Mouse (Mus musculus) erythroblast, embryonic 14.5 days (primary cell): Measurements from ENCODE around the gene Abca3. TPM values are rescaled to one million over a fixed set of nuclear protein-coding genes. Genes with fewer than 3 reads are reported as not detected.
A peak's percentile ranks its signal among the peaks of the same experiment; 100 is the strongest.

ENCODE experiments used
- H3K27me3 ChIP-seq: 2 replicates; pipeline ENCODE4 v1.6.1; 2012; ENCODE audit warnings: inconsistent platforms; ENCODE audit not compliant: control insufficient read depth
- H3K36me3 ChIP-seq: 2 replicates; pipeline ENCODE4 v1.6.1; 2012; ENCODE audit warnings: mild to moderate bottlenecking, inconsistent platforms; ENCODE audit not compliant: control insufficient read depth
- H3K4me1 ChIP-seq: 2 replicates; pipeline ENCODE4 v1.6.1; 2012; ENCODE audit warnings: inconsistent platforms; ENCODE audit not compliant: control insufficient read depth
- H3K4me3 ChIP-seq: replicated peaks from 2 replicates; pipeline ENCODE3; 2012; ENCODE audit warnings: moderate library complexity, mild to moderate bottlenecking, inconsistent platforms
- H3K9me3 ChIP-seq: 2 replicates; pipeline ENCODE4 v1.6.1; 2012; ENCODE audit warnings: low read length, inconsistent platforms, mixed read lengths; ENCODE audit not compliant: control insufficient read depth
- GATA1 ChIP-seq: IDR thresholded peaks from 2 replicates; pipeline ENCODE4 v1.6.1; 2012; ENCODE audit warnings: low read length, inconsistent platforms, mixed read lengths
- TAL1 ChIP-seq: IDR thresholded peaks from 3 replicates; pipeline ENCODE4 v1.6.1; 2012; ENCODE audit warnings: low read length, inconsistent platforms, mixed read lengths
- polyA plus RNA-seq: library from polyadenylated mRNA; stranded (reverse); fragments of >175 nt; gene quantifications from 2 replicates; pipeline ENCODE4 v1.2.3, GENCODE M21; 2012

The Abca3 gene
- polyA plus RNA-seq = 1.7 TPM in 2 replicates

DNA sequence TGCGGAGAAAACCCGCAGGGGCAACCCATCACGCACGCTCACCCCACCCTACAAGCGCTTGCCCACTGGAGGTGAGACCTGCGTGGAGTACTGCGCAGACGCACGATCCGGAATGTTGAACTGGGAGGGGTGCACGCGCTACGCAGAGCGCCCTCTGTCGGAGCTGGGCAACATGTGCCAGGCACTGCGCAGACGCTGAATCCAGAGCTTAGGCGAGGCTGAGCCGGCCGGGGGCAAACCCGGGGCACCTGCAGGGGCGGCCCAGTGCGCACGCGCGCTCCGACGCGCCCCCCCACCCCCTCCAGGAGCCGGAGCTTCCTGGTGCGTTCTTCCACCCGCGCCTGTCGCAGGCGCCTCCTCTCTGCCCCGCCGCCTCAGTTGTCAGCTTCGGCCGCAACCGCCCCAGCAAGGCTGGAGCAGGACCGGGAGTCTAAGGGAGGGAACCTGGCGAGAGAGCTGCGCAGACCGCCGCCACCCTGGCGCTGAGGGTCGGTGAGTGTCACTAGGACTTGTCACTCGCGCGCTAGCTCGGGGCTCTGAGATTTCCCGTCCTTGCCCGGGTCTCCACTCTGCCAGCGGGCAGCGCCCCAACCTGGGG, at the start of gene Abca3:
Gene Abca3, plus strand, starts transcription at position 191 of the 598 bp plus-strand sequence.
- Histone ChIP-seq H3K9me3 (no peaks in the 10 kb centered on the region), H3K4me1 (peaks cover 67% of the 10 kb centered on the region), H3K36me3 (peaks cover 29% of the 10 kb centered on the region), H3K27me3 (peaks cover 23% of the 10 kb centered on the region), H3K4me3 (peak within 1 kb of the TSS; percentile 98)
- TF ChIP-seq GATA1 = no peak
- no peak for TF ChIP-seq TAL1

DNA sequence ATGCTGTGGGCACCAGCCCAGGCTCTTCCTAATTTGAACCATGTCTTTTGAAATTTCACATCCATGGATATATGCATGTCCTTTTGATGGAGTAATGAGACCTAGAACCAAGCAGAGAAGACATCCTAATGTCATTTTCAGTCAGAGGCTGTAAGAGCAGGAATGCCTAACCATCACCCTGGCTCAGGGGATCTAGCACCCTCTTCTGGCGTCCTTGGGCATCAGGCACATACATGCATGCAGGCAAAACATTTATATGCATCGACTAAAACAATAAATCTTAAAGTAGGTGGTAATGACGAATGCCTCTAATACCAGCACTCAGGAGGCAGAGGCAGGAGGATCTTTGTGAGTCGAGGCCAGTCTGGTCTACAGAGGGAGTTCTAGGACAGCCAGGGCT, 44.2 kb upstream of the Abca3 start:
- TF ChIP-seq TAL1 = no peak
- no peak for TF ChIP-seq GATA1
- Histone ChIP-seq H3K27me3 (no peaks in the 10 kb centered on the region), H3K9me3 (no peaks in the 10 kb centered on the region), H3K36me3 (no peaks in the 10 kb centered on the region), H3K4me3 (no peak overlapping the region), H3K4me1 (no peaks in the 10 kb centered on the region)

DNA sequence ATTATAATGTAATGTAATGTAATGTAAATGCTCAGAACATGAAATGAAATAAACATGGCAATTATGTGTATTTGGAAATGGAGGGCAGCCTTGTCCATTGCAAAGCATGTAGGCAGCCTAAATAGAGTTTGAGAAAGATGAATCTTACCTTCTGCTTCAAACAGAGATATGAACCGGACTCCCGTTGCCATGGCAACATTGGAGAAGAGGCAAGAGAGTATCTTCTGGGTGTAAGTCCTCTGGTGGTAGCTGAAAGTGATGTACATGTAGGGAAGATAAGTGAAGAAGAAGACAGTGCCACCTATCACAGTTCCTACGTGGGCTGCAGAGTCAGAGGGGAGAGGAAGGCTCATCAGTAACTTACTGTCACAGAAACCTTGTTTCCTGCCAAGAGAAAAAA, 30.9 kb upstream of the Abca3 start:
- H3K4me1 ChIP-seq = no peaks in the 10 kb centered on the region
- H3K27me3 ChIP-seq = no peaks in the 10 kb centered on the region
- no peak for TF ChIP-seq TAL1
- TF ChIP-seq GATA1 = no peak
- no peaks in the 10 kb centered on the region for H3K36me3 ChIP-seq
- peaks cover 3% of the 10 kb centered on the region; the same call in 1 of the 2 replicates for H3K9me3 ChIP-seq
- no peak overlapping the region for H3K4me3 ChIP-seq

DNA sequence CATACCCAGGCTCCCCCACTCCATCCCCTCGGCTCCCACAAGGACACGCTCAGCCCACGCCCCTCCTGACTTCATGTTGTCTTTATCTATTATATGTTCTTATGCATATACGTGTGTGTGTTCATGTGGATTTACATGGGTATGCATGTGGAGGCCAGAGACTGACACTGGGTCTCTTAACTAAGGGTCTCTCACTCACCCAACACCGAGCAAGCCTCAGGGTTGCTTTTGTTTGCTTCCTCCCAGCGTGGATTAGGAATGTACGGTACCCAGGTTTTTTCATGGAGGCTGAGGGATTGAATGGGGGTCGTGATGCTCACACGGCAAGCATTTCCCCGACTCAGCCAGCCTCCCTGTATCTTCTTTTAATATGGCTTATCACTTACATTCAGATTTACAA, 26.7 kb upstream of the Abca3 start:
- Histone ChIP-seq H3K4me3 (no peak overlapping the region), H3K9me3 (peaks cover 3% of the 10 kb centered on the region; the same call in 1 of the 2 replicates), H3K36me3 (no peaks in the 10 kb centered on the region), H3K4me1 (no peaks in the 10 kb centered on the region; the same call in 1 of the 2 replicates), H3K27me3 (no peaks in the 10 kb centered on the region)
- TF ChIP-seq GATA1 = no peak
- no peak for TF ChIP-seq TAL1

DNA sequence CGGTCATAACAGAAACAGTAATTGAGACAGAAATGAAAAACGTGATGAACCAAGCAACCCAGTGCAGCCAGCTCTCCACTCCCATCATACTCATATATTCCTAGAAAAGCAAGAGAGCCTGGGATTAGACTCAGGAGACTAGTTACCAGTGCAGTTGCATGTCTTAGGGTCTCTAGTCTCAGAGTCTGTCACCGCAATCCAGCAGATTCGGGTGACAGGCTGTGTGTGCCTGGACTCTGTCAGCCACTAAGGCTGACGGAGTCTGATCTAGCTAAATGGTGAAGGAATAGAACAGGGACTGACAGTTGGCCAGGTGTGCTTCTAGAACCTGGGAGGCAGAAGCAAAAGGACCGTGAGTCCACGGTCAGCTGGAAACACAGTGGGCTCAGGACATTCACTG, 24.1 kb upstream of the Abca3 start:
- no peak for TF ChIP-seq TAL1
- TF ChIP-seq GATA1 = no peak
- Histone ChIP-seq H3K4me3 (no peak overlapping the region), H3K9me3 (no peaks in the 10 kb centered on the region), H3K4me1 (peaks cover 3% of the 10 kb centered on the region), H3K36me3 (no peaks in the 10 kb centered on the region), H3K27me3 (no peaks in the 10 kb centered on the region)

DNA sequence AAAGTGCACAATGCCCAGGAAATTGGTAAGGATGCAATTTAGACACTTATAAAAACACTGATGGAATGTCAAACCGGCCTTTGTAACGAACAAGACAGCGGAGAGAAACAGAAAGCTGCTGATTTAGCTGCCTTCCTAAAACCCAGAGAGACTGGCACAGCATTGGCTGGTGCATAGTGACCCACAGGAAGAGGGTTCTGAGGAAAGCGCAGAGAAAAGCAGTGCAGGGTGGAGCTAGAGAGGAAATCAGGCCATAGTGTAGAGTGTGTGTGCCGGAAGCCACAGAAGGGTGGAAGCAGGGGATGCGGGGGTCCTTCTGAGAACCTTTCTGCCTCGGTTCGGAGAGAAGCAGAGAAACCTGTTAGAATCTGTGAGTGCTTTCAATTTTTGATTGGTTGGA, 7.1 kb upstream of the Abca3 start:
- Histone ChIP-seq H3K4me3 (no peak overlapping the region), H3K36me3 (no peaks in the 10 kb centered on the region)
- TF ChIP-seq GATA1 = no peak

DNA sequence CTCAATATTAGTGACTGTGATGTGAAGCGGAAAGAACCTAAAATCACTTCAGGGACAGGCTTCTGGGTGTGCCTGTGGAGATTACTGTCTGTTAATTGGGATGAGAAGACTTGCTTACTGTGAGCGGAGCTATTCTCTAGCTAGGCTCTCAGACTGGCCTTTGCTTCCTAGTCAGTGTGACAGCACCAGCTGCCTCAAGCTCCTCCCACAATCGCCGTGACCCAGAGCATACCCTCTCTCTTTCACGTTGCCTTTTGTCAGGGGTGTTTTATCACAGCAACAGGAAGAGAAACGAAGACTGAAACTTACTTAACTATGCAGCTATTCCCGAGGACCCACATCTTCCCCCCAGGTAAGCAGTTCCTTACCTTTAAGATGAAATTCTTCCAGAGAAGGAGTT, 4.9 kb upstream of the Abca3 start:
- H3K9me3 ChIP-seq = no peaks in the 10 kb centered on the region
- no peak overlapping the region for H3K4me3 ChIP-seq
- TF ChIP-seq TAL1 (no peak), GATA1 (no peak)
- no peaks in the 10 kb centered on the region for H3K36me3 ChIP-seq
- H3K27me3 ChIP-seq = peaks cover 23% of the 10 kb centered on the region
- H3K4me1 ChIP-seq = peaks cover 19% of the 10 kb centered on the region

More for the DNA sequence above, 7.1 kb upstream of the Abca3 start:
- Histone ChIP-seq H3K27me3 (peaks cover 7% of the 10 kb centered on the region), H3K4me1 (peaks cover 7% of the 10 kb centered on the region), H3K9me3 (no peaks in the 10 kb centered on the region)

DNA sequence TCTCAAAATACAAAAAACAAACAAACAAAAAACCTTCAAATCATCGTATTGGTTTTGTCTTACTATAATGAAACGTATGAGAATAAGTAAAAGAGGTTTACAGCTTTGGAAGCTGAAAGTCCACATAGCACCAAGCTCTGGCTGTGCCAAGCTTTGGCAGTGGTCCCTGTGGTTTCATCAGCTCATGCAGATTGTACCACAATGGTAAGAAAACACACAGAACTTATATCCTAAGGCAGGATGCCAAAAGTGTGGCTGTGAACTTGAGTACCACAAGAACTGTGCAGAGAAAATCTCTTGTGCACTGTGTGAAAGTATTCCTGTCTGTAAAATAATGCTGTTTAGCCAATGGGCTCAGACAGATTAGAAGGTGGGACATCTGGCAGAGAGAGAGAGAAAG, 2.6 kb upstream of the Abca3 start:
- Histone ChIP-seq H3K4me3 (no peak overlapping the region), H3K9me3 (no peaks in the 10 kb centered on the region), H3K36me3 (peaks cover 5% of the 10 kb centered on the region), H3K4me1 (peaks cover 41% of the 10 kb centered on the region), H3K27me3 (peaks cover 23% of the 10 kb centered on the region)
- TF ChIP-seq GATA1 = no peak

DNA sequence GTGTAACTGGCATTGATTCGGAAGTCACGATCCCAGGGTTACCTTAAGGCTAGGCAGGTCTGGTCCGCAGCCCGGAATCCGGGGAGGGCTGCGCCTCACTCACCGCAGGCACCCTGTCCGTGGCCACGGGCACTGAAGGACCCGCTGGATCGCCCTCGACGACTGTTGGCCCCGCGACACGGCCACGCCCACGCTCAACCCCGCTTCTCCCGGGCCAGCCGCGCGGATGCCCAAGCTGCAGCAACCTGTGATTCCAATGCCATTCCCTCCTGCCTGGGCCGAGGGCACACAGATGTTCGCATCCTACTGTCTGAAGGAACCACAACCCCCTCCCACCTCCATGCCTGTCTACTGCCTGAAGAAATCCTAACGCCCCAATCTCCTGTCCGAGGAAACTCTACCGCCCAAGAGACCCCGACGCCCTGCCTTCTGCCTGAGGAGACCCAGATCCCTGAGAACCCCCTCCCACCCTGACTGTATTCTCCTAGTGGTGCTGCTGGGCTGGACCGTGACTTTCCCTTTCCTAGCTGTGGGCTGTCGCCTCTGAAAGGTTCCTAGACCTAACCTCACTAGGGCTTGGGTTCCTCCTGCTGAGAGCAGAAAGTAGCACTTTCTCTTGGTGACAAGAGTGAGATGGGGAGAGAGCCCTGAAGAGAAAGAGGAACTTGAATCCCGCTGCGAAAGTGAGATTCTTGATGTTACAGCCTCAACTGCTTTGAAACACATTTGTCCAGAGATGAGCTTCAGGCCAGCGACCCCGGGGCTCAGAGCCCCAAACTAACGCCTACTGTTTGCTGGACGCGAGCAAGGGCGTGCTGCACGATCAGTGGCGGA, 607 bp upstream of the Abca3 start, which contains the start of gene Abca17:
Gene Abca17, minus strand, starts transcription at position 143 of the 834 bp plus-strand sequence.
- Histone ChIP-seq H3K9me3 (no peaks in the 10 kb centered on the region), H3K36me3 (peaks cover 22% of the 10 kb centered on the region), H3K27me3 (peaks cover 23% of the 10 kb centered on the region), H3K4me3 (peak within 1 kb of the TSS; percentile 98), H3K4me1 (peaks cover 61% of the 10 kb centered on the region)
- no peak for TF ChIP-seq TAL1
- TF ChIP-seq GATA1 = no peak
